Mouse (Mus musculus): Measurements from ENCODE around the gene Col4a4. TPM values are rescaled to one million over a fixed set of nuclear protein-coding genes. Genes with fewer than 3 reads are reported as not detected.

Gene Col4a4
- polyA plus RNA-seq, 1 experiment from 2014 or later, result 12.7 TPM

DNA sequence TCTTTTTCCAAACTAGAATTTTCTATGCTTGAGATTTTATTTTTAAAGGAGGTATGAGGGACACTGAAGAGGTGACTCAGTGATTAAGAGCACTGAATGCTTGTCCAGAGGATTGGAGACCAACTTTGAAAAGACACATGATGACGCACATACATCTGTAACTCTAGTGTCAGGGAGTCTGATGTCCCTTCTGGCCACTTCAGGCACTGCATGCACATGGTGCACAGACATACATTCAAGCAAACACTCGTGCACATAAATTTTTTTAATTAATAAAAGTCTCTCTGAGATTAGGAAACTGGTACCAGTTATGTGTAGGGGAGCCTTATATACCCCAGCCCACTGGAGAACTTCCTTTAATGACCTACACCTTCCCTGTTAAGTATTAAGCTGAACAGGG is 10.5 kb downstream of the Col4a4 start:
- WGBS, result 90% methylated on average over 2 of the region's 2 CpGs
- ATAC-seq (ENCODE audit: borderline replicate concordance, extremely low read depth, low FRiP score, low TSS enrichment), result no peak
- Histone ChIP-seq H3K9ac (no peak overlapping the region), H3K4me1 (peaks cover 11% of the 10 kb centered on the region), H3K36me3 (no peaks in the 10 kb centered on the region), H3K27ac (no peak overlapping the region), H3K4me3 (no peak overlapping the region), H3K9me3 (no peaks in the 10 kb centered on the region), H3K27me3 (no peaks in the 10 kb centered on the region), H3K4me2 (no peak overlapping the region)

DNA sequence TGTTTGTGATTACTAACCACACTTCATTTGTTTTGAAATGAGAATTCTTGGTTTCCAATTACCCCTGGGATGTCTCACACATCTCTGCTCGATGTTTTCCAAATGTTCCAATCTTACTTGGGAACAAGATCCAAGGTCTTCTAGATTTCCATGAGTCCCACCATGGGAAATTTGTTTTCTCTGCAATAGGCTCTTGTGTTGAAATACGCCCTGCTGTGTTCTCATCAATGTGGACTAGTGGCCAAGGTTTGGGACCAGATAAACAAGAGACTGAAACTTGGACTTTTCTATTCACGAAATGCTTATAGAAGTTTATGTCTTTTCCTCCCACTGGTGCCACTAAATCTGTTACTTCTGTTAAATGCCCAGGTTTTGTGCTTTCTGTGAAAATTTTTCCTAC is 11.0 kb downstream of the Col4a4 start:
- H3K27ac ChIP-seq, result no peak overlapping the region
- H3K27me3 ChIP-seq, result no peaks in the 10 kb centered on the region
- ATAC-seq (ENCODE audit: borderline replicate concordance, extremely low read depth, low FRiP score, low TSS enrichment), result no peak
- WGBS, result 87% methylated on average over 3 of the region's 3 CpGs
- H3K4me2 ChIP-seq, result no peak overlapping the region
- H3K36me3 ChIP-seq, result no peaks in the 10 kb centered on the region
- H3K4me3 ChIP-seq, result no peak overlapping the region
- no peak overlapping the region for H3K9ac ChIP-seq
- peaks cover 11% of the 10 kb centered on the region for H3K4me1 ChIP-seq
- H3K9me3 ChIP-seq, result no peaks in the 10 kb centered on the region

DNA sequence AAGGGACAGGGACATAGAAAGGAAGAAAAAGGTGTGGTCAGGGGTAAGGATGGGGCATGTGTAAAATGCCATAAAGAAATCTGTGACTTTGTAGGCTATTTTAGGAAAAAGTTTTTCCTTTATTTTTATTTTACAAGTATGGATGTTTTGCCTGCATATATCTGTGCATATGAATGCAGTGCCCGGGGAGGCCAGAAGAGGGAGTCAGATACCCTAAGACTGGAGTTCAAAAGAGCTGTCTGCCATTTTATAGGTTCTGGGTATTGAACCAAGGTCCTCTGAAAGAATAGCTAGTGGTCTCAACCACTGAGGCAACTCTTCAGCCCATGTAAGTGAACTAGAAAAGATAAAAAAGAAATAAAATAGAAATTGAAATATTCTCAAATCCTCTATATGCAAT is 14.9 kb downstream of the Col4a4 start:
- H3K36me3 ChIP-seq, result no peaks in the 10 kb centered on the region
- no peaks in the 10 kb centered on the region for H3K9me3 ChIP-seq
- ATAC-seq (ENCODE audit: borderline replicate concordance, extremely low read depth, low FRiP score, low TSS enrichment), result no peak
- no peak overlapping the region for H3K27ac ChIP-seq
- 55% methylated on average over 1 of the region's 1 CpGs for WGBS
- no peak overlapping the region for H3K4me3 ChIP-seq
- no peak overlapping the region for H3K9ac ChIP-seq
- no peaks in the 10 kb centered on the region for H3K4me1 ChIP-seq
- no peak overlapping the region for H3K4me2 ChIP-seq
- H3K27me3 ChIP-seq, result no peaks in the 10 kb centered on the region

DNA sequence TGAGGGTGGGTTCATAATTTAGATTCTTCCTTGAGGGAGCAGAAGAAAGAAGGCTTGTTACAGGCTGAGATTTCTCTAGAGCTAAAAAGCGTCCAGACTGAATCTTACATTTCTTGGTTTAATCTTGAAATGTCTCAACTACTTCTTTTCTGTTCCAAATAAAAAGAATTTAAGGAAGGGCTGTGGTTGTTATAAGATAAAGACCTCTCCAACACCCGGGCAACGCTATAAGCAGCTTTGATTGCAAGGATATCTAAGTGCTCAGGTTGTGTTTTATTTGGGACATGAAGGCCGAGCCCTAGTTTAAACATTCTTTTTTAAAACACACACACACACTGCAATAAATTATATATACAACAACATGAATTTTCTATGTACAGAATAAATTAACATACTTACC is 17.2 kb downstream of the Col4a4 start:
- WGBS, result 61% methylated on average over 4 of the region's 4 CpGs
- Histone ChIP-seq H3K4me2 (no peak overlapping the region), H3K9ac (no peak overlapping the region), H3K27me3 (no peaks in the 10 kb centered on the region), H3K4me3 (no peak overlapping the region), H3K36me3 (no peaks in the 10 kb centered on the region), H3K9me3 (no peaks in the 10 kb centered on the region), H3K27ac (no peak overlapping the region), H3K4me1 (no peaks in the 10 kb centered on the region)
- no peak for ATAC-seq (ENCODE audit: borderline replicate concordance, extremely low read depth, low FRiP score, low TSS enrichment)

DNA sequence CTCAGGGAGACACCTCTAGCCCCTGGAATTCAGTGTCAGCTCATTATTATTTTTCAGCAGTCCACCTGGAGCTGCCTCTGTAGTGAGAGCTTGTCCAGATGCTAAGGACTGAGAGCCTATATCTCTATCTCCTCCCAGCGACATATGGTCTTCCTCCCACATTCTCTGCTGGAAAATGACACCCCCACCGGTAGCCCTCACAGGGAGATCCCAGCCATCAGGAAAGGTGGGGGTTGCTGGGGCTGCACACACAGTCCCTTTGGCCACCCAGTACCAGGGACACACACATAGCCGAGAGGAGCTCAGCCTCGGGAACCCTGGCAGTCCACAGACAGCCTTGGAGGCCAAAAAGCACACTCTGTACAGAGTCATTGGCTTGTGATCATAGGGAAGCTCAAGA is 26.4 kb downstream of the Col4a4 start:
- Histone ChIP-seq H3K4me3 (no peak overlapping the region), H3K9me3 (no peaks in the 10 kb centered on the region), H3K27me3 (no peaks in the 10 kb centered on the region), H3K9ac (no peak overlapping the region), H3K27ac (no peak overlapping the region), H3K4me2 (no peak overlapping the region), H3K4me1 (no peaks in the 10 kb centered on the region), H3K36me3 (no peaks in the 10 kb centered on the region)
- ATAC-seq (ENCODE audit: borderline replicate concordance, extremely low read depth, low FRiP score, low TSS enrichment), result no peak
- WGBS, result 56% methylated on average over 4 of the region's 4 CpGs

DNA sequence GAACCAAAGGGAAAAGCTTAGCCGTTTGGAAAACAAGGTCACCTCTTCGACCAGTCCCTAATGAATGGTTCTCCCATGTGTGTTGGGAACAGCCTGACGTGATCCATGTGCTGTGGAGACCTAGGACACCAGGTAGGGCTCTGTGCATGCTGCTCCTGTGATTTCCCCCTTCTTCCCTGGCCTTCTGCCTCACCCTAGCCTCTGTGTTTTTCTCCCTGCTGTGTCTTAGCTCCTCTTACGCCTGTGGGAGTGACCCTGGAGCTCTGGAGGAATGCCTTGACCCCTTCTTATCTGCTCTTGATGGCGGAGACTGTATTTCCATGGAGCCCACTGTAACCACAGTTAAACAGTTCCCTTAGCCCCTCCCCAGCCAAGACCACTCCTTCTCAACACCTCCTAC is 31.8 kb downstream of the Col4a4 start:
- no peak overlapping the region for H3K27ac ChIP-seq
- H3K9me3 ChIP-seq, result no peaks in the 10 kb centered on the region
- no peaks in the 10 kb centered on the region for H3K27me3 ChIP-seq
- H3K4me3 ChIP-seq, result no peak overlapping the region
- H3K4me1 ChIP-seq, result peaks cover 7% of the 10 kb centered on the region; the same call in 1 of the 2 replicates
- H3K4me2 ChIP-seq, result no peak overlapping the region; the same call in 1 of the 2 replicates
- no peak overlapping the region for H3K9ac ChIP-seq
- 41% methylated on average over 5 of the region's 5 CpGs for WGBS
- no peaks in the 10 kb centered on the region for H3K36me3 ChIP-seq
- peak; percentile 32; the same call in 1 of the 2 replicates for ATAC-seq (ENCODE audit: borderline replicate concordance, extremely low read depth, low FRiP score, low TSS enrichment)

DNA sequence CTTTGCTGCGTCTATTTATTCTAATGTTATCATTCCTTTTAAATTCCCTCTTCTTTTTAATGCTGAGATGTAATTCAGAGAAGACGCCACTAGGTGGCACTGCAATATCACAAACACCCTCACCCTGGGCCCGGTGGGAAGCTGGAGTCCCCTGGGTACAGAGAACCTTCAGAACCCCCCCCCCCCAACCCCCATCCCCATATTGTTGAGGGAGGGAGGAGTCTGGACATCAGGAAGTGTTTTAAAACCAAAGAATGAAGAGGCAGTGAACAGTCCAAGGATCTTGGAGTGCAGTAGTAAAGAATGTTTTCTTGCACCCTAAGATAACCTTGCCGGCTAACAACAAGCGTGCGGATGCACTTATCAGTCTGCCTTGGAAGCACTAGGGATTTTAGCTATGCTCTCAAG is 32.2 kb downstream of the Col4a4 start:
- Histone ChIP-seq H3K4me3 (no peak overlapping the region), H3K36me3 (no peaks in the 10 kb centered on the region), H3K4me2 (peak overlapping the region; percentile 20; the same call in 1 of the 2 replicates), H3K27me3 (no peaks in the 10 kb centered on the region), H3K4me1 (peaks cover 7% of the 10 kb centered on the region; the same call in 1 of the 2 replicates), H3K9ac (no peak overlapping the region), H3K27ac (no peak overlapping the region), H3K9me3 (no peaks in the 10 kb centered on the region)
- ATAC-seq (ENCODE audit: borderline replicate concordance, extremely low read depth, low FRiP score, low TSS enrichment), result peak; percentile 81; the same call in 1 of the 2 replicates
- 16% methylated on average over 6 of the region's 6 CpGs for WGBS

DNA sequence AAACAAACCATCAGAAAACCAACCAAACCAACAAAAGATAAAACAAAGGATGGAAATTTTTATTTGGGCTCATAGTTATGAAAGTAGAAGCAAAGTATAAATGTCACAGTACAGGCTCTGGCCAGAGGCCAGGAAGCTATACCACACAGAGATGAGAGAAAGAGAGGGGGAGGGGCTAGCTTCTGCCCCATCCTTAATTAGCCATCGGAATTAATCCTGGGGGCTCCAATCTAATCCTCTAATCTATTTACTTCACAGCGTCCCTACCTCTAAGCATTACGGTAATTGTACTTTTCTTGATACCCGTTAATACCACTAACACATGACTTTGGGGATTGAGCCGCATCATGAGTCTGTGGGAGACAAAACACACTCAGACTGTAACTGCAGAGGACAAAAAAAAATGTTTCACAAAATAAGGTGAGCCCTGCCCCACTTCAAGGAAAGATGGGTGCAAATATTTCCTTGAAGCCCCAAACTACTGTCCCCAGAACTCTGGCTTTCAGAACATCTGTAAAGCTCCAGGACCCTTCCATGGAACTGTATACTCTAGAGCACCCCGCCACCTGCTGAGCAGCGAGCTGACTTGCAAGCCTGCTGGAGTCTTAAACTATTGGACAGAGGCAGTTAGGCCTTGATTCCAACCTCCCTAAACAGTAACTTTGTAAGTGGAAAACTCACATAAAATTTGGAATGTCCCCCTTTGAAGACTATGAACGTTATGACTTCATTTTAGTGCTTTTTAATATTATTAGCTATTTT is 41.3 kb downstream of the Col4a4 start:
- Histone ChIP-seq H3K9me3 (no peaks in the 10 kb centered on the region), H3K36me3 (no peaks in the 10 kb centered on the region), H3K4me1 (no peaks in the 10 kb centered on the region), H3K4me3 (no peak overlapping the region), H3K9ac (no peak overlapping the region), H3K27ac (no peak overlapping the region), H3K4me2 (no peak overlapping the region), H3K27me3 (no peaks in the 10 kb centered on the region)
- no peak for ATAC-seq (ENCODE audit: borderline replicate concordance, extremely low read depth, low FRiP score, low TSS enrichment)
- 75% methylated on average over 8 of the region's 8 CpGs for WGBS

DNA sequence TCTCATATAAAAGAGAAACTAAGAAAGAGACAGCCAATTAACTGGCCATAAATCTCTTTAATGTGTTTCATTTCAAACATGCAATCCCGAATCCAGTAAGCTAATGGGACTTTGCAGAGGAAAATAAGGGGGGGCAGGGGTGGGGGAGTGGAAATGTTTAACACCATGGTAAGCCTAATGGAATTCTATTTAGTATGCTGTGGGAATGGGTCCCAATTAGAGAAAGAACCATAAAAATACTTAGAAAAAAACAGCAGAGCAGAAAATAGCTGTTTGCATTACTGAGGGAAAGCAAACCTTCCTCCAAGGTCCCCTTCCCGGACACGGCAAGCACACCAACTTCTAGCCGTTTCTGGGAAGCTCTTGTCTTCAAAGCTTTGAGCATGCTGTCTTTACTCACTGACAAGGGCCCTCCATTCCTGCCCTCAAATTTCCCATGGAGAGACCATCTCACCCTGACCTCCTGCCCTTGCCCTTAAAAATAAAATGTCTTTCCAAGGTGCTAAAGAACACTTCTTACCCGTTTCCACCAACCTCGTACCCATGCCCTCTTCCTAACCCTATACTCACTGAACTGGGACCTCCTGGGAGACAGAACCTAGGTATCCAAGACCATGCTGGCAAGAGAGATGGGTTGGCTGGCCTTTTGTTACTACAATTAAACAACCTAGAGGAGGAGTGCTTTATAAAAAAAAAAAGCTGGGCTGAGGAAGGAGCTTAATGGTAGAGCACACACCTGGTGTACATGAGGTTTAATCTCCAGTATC is 42.0 kb downstream of the Col4a4 start:
- no peak overlapping the region for H3K9ac ChIP-seq

DNA sequence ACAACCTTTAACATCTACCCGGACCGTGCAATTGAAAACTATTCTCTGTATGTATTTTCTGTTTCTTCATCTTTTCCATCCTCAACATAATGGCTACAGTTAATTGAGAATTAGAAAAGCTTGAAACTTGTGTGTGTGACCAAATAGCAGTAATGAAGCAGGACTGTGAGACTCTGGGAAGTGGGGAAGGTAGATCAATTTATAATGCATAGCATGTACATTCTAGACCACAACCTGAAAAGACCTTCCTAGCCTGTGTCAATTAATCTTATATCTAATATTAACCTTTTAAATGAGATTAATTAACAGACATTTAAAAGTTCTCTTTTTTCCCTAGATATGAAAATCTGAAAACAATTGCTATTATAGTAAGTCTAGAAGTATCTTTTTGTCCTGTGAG is 42.7 kb downstream of the Col4a4 start:
- Histone ChIP-seq H3K4me2 (no peak overlapping the region), H3K9ac (no peak overlapping the region), H3K27me3 (no peaks in the 10 kb centered on the region), H3K4me3 (no peak overlapping the region), H3K27ac (no peak overlapping the region), H3K9me3 (no peaks in the 10 kb centered on the region), H3K4me1 (no peaks in the 10 kb centered on the region), H3K36me3 (no peaks in the 10 kb centered on the region)
- 85% methylated on average over 2 of the region's 2 CpGs for WGBS
- ATAC-seq (ENCODE audit: borderline replicate concordance, extremely low read depth, low FRiP score, low TSS enrichment), result no peak

More for the DNA sequence above, 42.0 kb downstream of the Col4a4 start:
- Histone ChIP-seq H3K4me1 (no peaks in the 10 kb centered on the region), H3K36me3 (no peaks in the 10 kb centered on the region), H3K27me3 (no peaks in the 10 kb centered on the region), H3K4me3 (no peak overlapping the region), H3K4me2 (no peak overlapping the region), H3K27ac (no peak overlapping the region), H3K9me3 (no peaks in the 10 kb centered on the region)
- no peak for ATAC-seq (ENCODE audit: borderline replicate concordance, extremely low read depth, low FRiP score, low TSS enrichment)
- WGBS, result 53% methylated on average over 6 of the region's 6 CpGs

DNA sequence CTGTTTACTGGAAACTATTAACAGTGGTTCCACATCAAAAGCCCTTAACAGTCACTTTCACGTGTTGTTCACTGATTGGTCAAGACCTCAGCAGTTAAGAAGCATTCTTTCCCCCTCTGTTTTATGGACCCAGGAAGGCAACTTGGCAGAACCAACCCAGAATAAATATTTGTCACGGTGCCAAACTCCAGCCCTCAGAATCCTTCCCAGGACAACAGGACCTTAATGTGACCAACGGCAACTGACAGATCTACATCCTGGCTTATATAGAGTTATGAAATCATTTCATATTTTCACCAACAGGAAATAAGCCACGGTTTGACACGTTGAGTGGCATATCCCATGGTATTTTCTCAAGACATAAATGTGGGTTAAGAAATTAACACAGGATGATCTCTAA is 46.6 kb downstream of the Col4a4 start:
- Histone ChIP-seq H3K36me3 (no peaks in the 10 kb centered on the region), H3K4me1 (peaks cover 3% of the 10 kb centered on the region; the same call in 1 of the 2 replicates), H3K9ac (no peak overlapping the region), H3K27me3 (no peaks in the 10 kb centered on the region), H3K9me3 (no peaks in the 10 kb centered on the region), H3K4me2 (no peak overlapping the region), H3K27ac (no peak overlapping the region), H3K4me3 (no peak overlapping the region)
- 51% methylated on average over 5 of the region's 5 CpGs for WGBS
- ATAC-seq (ENCODE audit: borderline replicate concordance, extremely low read depth, low FRiP score, low TSS enrichment), result no peak

DNA sequence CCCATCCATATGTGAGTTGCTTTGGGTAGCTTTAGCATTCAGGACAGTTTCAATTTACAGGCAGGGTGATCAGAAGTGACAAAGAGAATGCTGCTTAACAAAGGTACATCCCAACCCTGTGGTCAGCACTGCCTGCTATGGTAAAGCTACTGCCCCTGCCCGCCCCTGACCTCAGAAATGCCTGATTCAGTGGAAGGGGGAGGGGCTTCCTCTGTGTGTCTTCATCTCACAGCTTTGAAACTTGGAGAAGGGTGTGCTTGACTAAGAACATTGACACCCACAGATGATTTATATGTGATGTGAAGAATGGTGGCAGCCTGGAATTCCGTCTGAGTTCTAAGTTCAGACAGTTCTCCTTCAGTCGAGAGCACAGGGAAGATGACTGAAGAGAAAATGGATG is 48.8 kb downstream of the Col4a4 start:
- H3K36me3 ChIP-seq, result no peaks in the 10 kb centered on the region
- H3K9me3 ChIP-seq, result no peaks in the 10 kb centered on the region
- H3K27ac ChIP-seq, result no peak overlapping the region
- H3K9ac ChIP-seq, result no peak overlapping the region
- no peaks in the 10 kb centered on the region for H3K27me3 ChIP-seq
- no peak overlapping the region for H3K4me2 ChIP-seq
- no peak for ATAC-seq (ENCODE audit: borderline replicate concordance, extremely low read depth, low FRiP score, low TSS enrichment)
- H3K4me1 ChIP-seq, result peaks cover 3% of the 10 kb centered on the region; the same call in 1 of the 2 replicates
- no peak overlapping the region for H3K4me3 ChIP-seq
- WGBS, result 45% methylated on average over 3 of the region's 3 CpGs
